Mouse (Mus musculus): ENCODE data around the gene Exd1.

GRCm38 (mm10) chr2:119561794-119562193 is 14.4 kb upstream of the Exd1 start:
- TF ChIP-seq CTCF (IDR thresholded peaks at IDR 0.05; ENCODE audit: low read depth), result no peak
- no peak for TF ChIP-seq EP300 (IDR thresholded peaks at IDR 0.05; ENCODE audit: low read depth)

All from heart, postnatal 0 days (tissue).